Mouse (Mus musculus): ENCODE measurements around the gene Myo7a. TPM values are rescaled to one million over a fixed set of nuclear protein-coding genes. Genes with fewer than 3 reads are reported as not detected.

Myo7a gene
- polyA plus RNA-seq, 1 experiment from 2014 or later: 20.1 TPM

GRCm38 (mm10) chr7:98148721-98149407, 29.5 kb upstream of the Myo7a start:
- peaks cover 27% of the 10 kb centered on the region for H3K4me1 ChIP-seq (replicated peaks; ENCODE audit: control insufficient read depth, insufficient read depth, low read length)
- 72% methylated on average over 10 of the region's 10 CpGs for WGBS

GRCm38 (mm10) chr7:98147766-98148165, 28.4 kb upstream of the Myo7a start:
- peaks cover 27% of the 10 kb centered on the region for H3K4me1 ChIP-seq (replicated peaks; ENCODE audit: control insufficient read depth, insufficient read depth, low read length)
- H3K36me3 ChIP-seq (ENCODE audit: control insufficient read depth, insufficient read depth, low read length): peaks cover 5% of the 10 kb centered on the region; the same call in 1 of the 2 replicates
- no peak overlapping the region for H3K27ac ChIP-seq (ENCODE audit: low read depth, low read length)
- WGBS: 71% methylated on average over 8 of the region's 8 CpGs
- no peak overlapping the region for H3K4me3 ChIP-seq (ENCODE audit: low read depth, low read length)
- no peaks in the 10 kb centered on the region for H3K27me3 ChIP-seq (replicated peaks; ENCODE audit: control insufficient read depth, insufficient read depth, low read length)
- DNase-seq (ENCODE audit: low spot score) (no peak), ATAC-seq (replicated peaks; ENCODE audit: low FRiP score) (no peak)
- no peaks in the 10 kb centered on the region for H3K9me3 ChIP-seq (ENCODE audit: control insufficient read depth, low read length)
- no peak overlapping the region for H3K4me2 ChIP-seq
- no peak overlapping the region for H3K9ac ChIP-seq (ENCODE audit: low read depth, low read length)

More at GRCm38 (mm10) chr7:98148721-98149407, 29.5 kb upstream of the Myo7a start:
- Histone ChIP-seq H3K36me3 (ENCODE audit: control insufficient read depth, insufficient read depth, low read length) (peaks cover 5% of the 10 kb centered on the region; the same call in 1 of the 2 replicates), H3K27ac (ENCODE audit: low read depth, low read length) (no peak overlapping the region), H3K4me3 (ENCODE audit: low read depth, low read length) (no peak overlapping the region), H3K9me3 (ENCODE audit: control insufficient read depth, low read length) (no peaks in the 10 kb centered on the region), H3K4me2 (no peak overlapping the region), H3K9ac (ENCODE audit: low read depth, low read length) (no peak overlapping the region), H3K27me3 (replicated peaks; ENCODE audit: control insufficient read depth, insufficient read depth, low read length) (no peaks in the 10 kb centered on the region)
- DNase-seq (ENCODE audit: low spot score) (no peak), ATAC-seq (replicated peaks; ENCODE audit: low FRiP score) (no peak)

GRCm38 (mm10) chr7:98146447-98146845, 27.1 kb upstream of the Myo7a start:
- H3K9ac ChIP-seq (ENCODE audit: low read depth, low read length): no peak overlapping the region
- peaks cover 5% of the 10 kb centered on the region; the same call in 1 of the 2 replicates for H3K36me3 ChIP-seq (ENCODE audit: control insufficient read depth, insufficient read depth, low read length)
- no peak overlapping the region for H3K27ac ChIP-seq (ENCODE audit: low read depth, low read length)
- no peak overlapping the region for H3K4me3 ChIP-seq (ENCODE audit: low read depth, low read length)
- DNase-seq (ENCODE audit: low spot score): no peak
- H3K4me2 ChIP-seq: no peak overlapping the region
- H3K9me3 ChIP-seq (ENCODE audit: control insufficient read depth, low read length): no peaks in the 10 kb centered on the region
- 80% methylated on average over 8 of the region's 8 CpGs for WGBS
- H3K4me1 ChIP-seq (replicated peaks; ENCODE audit: control insufficient read depth, insufficient read depth, low read length): peaks cover 22% of the 10 kb centered on the region
- ATAC-seq (replicated peaks; ENCODE audit: low FRiP score): no peak
- H3K27me3 ChIP-seq (replicated peaks; ENCODE audit: control insufficient read depth, insufficient read depth, low read length): no peaks in the 10 kb centered on the region

GRCm38 (mm10) chr7:98145842-98146446, 26.6 kb upstream of the Myo7a start:
- no peaks in the 10 kb centered on the region for H3K27me3 ChIP-seq (replicated peaks; ENCODE audit: control insufficient read depth, insufficient read depth, low read length)
- H3K4me1 ChIP-seq (replicated peaks; ENCODE audit: control insufficient read depth, insufficient read depth, low read length): peaks cover 22% of the 10 kb centered on the region
- no peak overlapping the region for H3K9ac ChIP-seq (ENCODE audit: low read depth, low read length)
- no peak overlapping the region for H3K4me2 ChIP-seq
- peaks cover 5% of the 10 kb centered on the region; the same call in 1 of the 2 replicates for H3K36me3 ChIP-seq (ENCODE audit: control insufficient read depth, insufficient read depth, low read length)
- no peaks in the 10 kb centered on the region for H3K9me3 ChIP-seq (ENCODE audit: control insufficient read depth, low read length)
- WGBS: 83% methylated on average over 12 of the region's 12 CpGs
- ATAC-seq (replicated peaks; ENCODE audit: low FRiP score): no peak
- no peak overlapping the region for H3K4me3 ChIP-seq (ENCODE audit: low read depth, low read length)
- no peak for DNase-seq (ENCODE audit: low spot score)
- H3K27ac ChIP-seq (ENCODE audit: low read depth, low read length): no peak overlapping the region

- Histone ChIP-seq H3K4me3 (ENCODE audit: low read depth, low read length) (no peak within 1 kb of the TSS), H3K4me2 (no peak within 1 kb of the TSS), H3K9me3 (ENCODE audit: control insufficient read depth, low read length) (no peaks in the 10 kb centered on the region), H3K36me3 (ENCODE audit: control insufficient read depth, insufficient read depth, low read length) (peaks cover 5% of the 10 kb centered on the region; the same call in 1 of the 2 replicates), H3K4me1 (replicated peaks; ENCODE audit: control insufficient read depth, insufficient read depth, low read length) (peaks cover 23% of the 10 kb centered on the region), H3K27me3 (replicated peaks; ENCODE audit: control insufficient read depth, insufficient read depth, low read length) (no peaks in the 10 kb centered on the region), H3K27ac (ENCODE audit: low read depth, low read length) (no peak within 1 kb of the TSS), H3K9ac (ENCODE audit: low read depth, low read length) (no peak within 1 kb of the TSS)
- 79% methylated on average over 5 of the region's 5 CpGs for WGBS
- DNase-seq (ENCODE audit: low spot score) (no peak), ATAC-seq (replicated peaks; ENCODE audit: low FRiP score) (no peak)
Measured at GRCm38 (mm10) chr7:98145402-98145801, 26.1 kb upstream of the Myo7a start, which contains the start of gene Omp. Gene Omp, minus strand, starts transcription at chr7:98145502.

GRCm38 (mm10) chr7:98142648-98143047, 23.3 kb upstream of the Myo7a start:
- peaks cover 19% of the 10 kb centered on the region for H3K4me1 ChIP-seq (replicated peaks; ENCODE audit: control insufficient read depth, insufficient read depth, low read length)
- no peak for DNase-seq (ENCODE audit: low spot score)
- H3K9ac ChIP-seq (ENCODE audit: low read depth, low read length): no peak overlapping the region
- no peak overlapping the region for H3K4me2 ChIP-seq
- no peaks in the 10 kb centered on the region; the same call in 1 of the 2 replicates for H3K36me3 ChIP-seq (ENCODE audit: control insufficient read depth, insufficient read depth, low read length)
- WGBS: 76% methylated on average over 3 of the region's 3 CpGs
- no peak for ATAC-seq (replicated peaks; ENCODE audit: low FRiP score)
- no peak overlapping the region for H3K27ac ChIP-seq (ENCODE audit: low read depth, low read length)
- H3K4me3 ChIP-seq (ENCODE audit: low read depth, low read length): no peak overlapping the region
- H3K27me3 ChIP-seq (replicated peaks; ENCODE audit: control insufficient read depth, insufficient read depth, low read length): no peaks in the 10 kb centered on the region
- no peaks in the 10 kb centered on the region for H3K9me3 ChIP-seq (ENCODE audit: control insufficient read depth, low read length)

GRCm38 (mm10) chr7:98142247-98142646, 22.9 kb upstream of the Myo7a start:
- H3K27ac ChIP-seq (ENCODE audit: low read depth, low read length): no peak overlapping the region
- ATAC-seq (replicated peaks; ENCODE audit: low FRiP score) (no peak), DNase-seq (ENCODE audit: low spot score) (no peak)
- no peak overlapping the region for H3K4me2 ChIP-seq
- H3K9me3 ChIP-seq (ENCODE audit: control insufficient read depth, low read length): no peaks in the 10 kb centered on the region
- H3K4me3 ChIP-seq (ENCODE audit: low read depth, low read length): no peak overlapping the region
- H3K36me3 ChIP-seq (ENCODE audit: control insufficient read depth, insufficient read depth, low read length): no peaks in the 10 kb centered on the region; the same call in 1 of the 2 replicates
- 83% methylated on average over 8 of the region's 8 CpGs for WGBS
- H3K4me1 ChIP-seq (replicated peaks; ENCODE audit: control insufficient read depth, insufficient read depth, low read length): peaks cover 18% of the 10 kb centered on the region
- no peaks in the 10 kb centered on the region for H3K27me3 ChIP-seq (replicated peaks; ENCODE audit: control insufficient read depth, insufficient read depth, low read length)
- H3K9ac ChIP-seq (ENCODE audit: low read depth, low read length): no peak overlapping the region

- H3K27ac ChIP-seq (ENCODE audit: low read depth, low read length): no peak overlapping the region
- ATAC-seq (replicated peaks; ENCODE audit: low FRiP score) (peak; percentile 48; the same call in 1 of the 2 replicates), DNase-seq (ENCODE audit: low spot score) (no peak)
- H3K4me3 ChIP-seq (ENCODE audit: low read depth, low read length): no peak overlapping the region
- H3K4me2 ChIP-seq: no peak overlapping the region
- H3K9ac ChIP-seq (ENCODE audit: low read depth, low read length): no peak overlapping the region
- no peaks in the 10 kb centered on the region; the same call in 1 of the 2 replicates for H3K36me3 ChIP-seq (ENCODE audit: control insufficient read depth, insufficient read depth, low read length)
- no peaks in the 10 kb centered on the region for H3K9me3 ChIP-seq (ENCODE audit: control insufficient read depth, low read length)
- WGBS: 68% methylated on average over 3 of the region's 3 CpGs
- peaks cover 18% of the 10 kb centered on the region for H3K4me1 ChIP-seq (replicated peaks; ENCODE audit: control insufficient read depth, insufficient read depth, low read length)
- H3K27me3 ChIP-seq (replicated peaks; ENCODE audit: control insufficient read depth, insufficient read depth, low read length): no peaks in the 10 kb centered on the region
Measured at GRCm38 (mm10) chr7:98141206-98141605, 21.9 kb upstream of the Myo7a start.

All from liver, embryonic 11.5 days (tissue).